Mouse (Mus musculus): ENCODE data around the gene Tgfa. TPM values are rescaled to one million over a fixed set of nuclear protein-coding genes. Genes with fewer than 3 reads are reported as not detected.

The Tgfa gene
- polyA plus RNA-seq, 1 experiment from 2014 or later, result 4.2 TPM

- Histone ChIP-seq H3K4me2 (no peak overlapping the region), H3K27me3 (no peaks in the 10 kb centered on the region), H3K4me1 (no peaks in the 10 kb centered on the region), H3K9me3 (no peaks in the 10 kb centered on the region), H3K9ac (no peak overlapping the region), H3K4me3 (no peak overlapping the region), H3K27ac (no peak overlapping the region), H3K36me3 (no peaks in the 10 kb centered on the region)
- no peak for ATAC-seq (ENCODE audit: borderline replicate concordance, extremely low read depth, low FRiP score, low TSS enrichment)
- 64% methylated on average over 9 of the region's 9 CpGs for WGBS
Observed at GRCm38 (mm10) chr6:86166426-86166825, 28.6 kb upstream of the Tgfa start.

DNA sequence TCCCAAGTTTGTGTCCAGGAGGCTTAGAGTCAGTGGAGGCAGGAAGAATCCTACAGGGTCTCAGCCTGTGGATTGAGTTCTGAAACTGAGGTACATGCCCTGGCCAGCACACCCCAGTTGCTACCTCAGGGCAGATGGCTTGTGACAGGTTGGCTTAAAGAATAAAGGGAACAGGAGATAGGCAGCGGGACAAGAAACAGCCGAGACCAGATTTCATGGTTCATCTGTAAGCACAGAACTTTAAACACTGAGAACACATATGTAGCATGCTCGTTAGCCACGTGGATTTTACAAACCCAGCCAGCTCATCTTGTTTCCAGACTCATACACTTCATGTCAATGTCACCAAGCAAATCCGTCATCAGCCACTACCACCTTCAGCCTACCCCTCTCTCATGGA, 27.2 kb upstream of the Tgfa start:
- no peaks in the 10 kb centered on the region for H3K9me3 ChIP-seq
- H3K27ac ChIP-seq, result no peak overlapping the region
- H3K9ac ChIP-seq, result no peak overlapping the region
- WGBS, result 69% methylated on average over 5 of the region's 5 CpGs
- H3K4me2 ChIP-seq, result no peak overlapping the region
- ATAC-seq (ENCODE audit: borderline replicate concordance, extremely low read depth, low FRiP score, low TSS enrichment), result no peak
- H3K27me3 ChIP-seq, result no peaks in the 10 kb centered on the region
- no peaks in the 10 kb centered on the region for H3K36me3 ChIP-seq
- no peak overlapping the region for H3K4me3 ChIP-seq
- H3K4me1 ChIP-seq, result no peaks in the 10 kb centered on the region

DNA sequence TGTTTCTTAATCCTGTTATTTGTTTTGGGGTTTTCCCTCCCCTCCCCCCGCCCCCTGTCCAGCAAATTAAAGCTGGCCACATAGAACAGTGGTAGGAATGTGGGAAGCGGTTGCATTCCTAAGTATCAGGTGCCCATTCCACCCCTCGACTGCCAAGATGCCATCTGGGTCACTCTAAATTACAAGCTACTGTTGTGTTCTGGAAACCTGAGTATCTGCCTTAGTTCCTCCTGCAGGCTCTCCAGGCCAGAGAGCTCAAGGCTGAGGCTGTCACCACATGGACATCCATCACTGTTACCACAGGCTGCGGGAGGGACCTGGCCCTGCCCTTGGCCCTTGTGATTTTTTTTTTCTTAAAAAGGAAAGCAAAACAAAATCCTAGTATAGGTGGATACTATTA, 25.9 kb upstream of the Tgfa start:
- Histone ChIP-seq H3K4me3 (no peak overlapping the region), H3K4me2 (no peak overlapping the region), H3K27ac (no peak overlapping the region), H3K4me1 (no peaks in the 10 kb centered on the region), H3K9ac (no peak overlapping the region), H3K27me3 (no peaks in the 10 kb centered on the region), H3K9me3 (no peaks in the 10 kb centered on the region), H3K36me3 (no peaks in the 10 kb centered on the region)
- 44% methylated on average over 4 of the region's 4 CpGs for WGBS
- no peak for ATAC-seq (ENCODE audit: borderline replicate concordance, extremely low read depth, low FRiP score, low TSS enrichment)

DNA sequence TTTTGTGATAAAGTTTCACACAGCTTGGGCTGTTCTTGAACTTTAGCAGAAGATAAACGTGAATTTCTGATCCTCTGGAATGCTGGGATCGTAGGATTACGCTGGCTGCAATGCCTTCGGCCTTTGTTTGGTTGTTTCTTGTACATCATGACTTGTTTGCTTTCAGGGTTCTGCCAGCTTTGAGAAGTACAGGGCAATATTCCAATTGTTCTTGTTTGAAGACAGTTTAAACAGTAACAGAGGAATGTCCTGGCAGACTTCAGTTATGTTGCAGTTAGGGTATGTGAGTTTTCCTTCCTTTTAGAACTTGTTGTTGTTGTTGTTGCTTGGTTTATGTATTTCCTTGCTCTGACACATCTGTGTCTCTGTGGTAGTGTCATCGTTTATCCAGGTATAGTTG, 18.8 kb upstream of the Tgfa start:
- Histone ChIP-seq H3K9me3 (no peaks in the 10 kb centered on the region), H3K4me1 (peaks cover 3% of the 10 kb centered on the region; the same call in 1 of the 2 replicates), H3K4me3 (no peak overlapping the region), H3K27ac (no peak overlapping the region), H3K4me2 (no peak overlapping the region), H3K36me3 (no peaks in the 10 kb centered on the region), H3K27me3 (no peaks in the 10 kb centered on the region), H3K9ac (no peak overlapping the region)
- ATAC-seq (ENCODE audit: borderline replicate concordance, extremely low read depth, low FRiP score, low TSS enrichment), result no peak
- WGBS, result 34% methylated on average over 5 of the region's 5 CpGs

DNA sequence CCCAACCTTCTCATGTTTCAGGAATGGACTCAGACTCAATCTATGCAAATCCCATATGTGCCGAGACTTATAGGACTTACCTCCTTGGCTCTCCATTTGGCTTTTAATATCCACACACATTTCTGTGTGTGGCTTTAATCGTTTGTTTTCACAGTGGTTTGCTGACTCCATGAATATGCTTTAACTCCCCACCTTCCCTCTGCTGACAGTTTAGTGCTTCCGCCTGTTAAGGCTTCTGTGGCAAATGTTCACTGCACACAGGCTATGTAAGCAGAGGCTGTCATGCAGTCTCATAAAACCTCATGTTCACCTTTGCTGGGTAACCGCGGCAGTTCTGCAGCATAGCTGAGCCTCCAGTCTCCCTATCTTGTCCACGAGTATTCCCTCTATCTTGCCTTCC, 18.3 kb upstream of the Tgfa start:
- Histone ChIP-seq H3K9me3 (no peaks in the 10 kb centered on the region), H3K9ac (no peak overlapping the region), H3K27me3 (no peaks in the 10 kb centered on the region), H3K4me1 (peaks cover 3% of the 10 kb centered on the region; the same call in 1 of the 2 replicates), H3K4me2 (no peak overlapping the region), H3K27ac (no peak overlapping the region), H3K36me3 (no peaks in the 10 kb centered on the region), H3K4me3 (no peak overlapping the region)
- 45% methylated on average over 6 of the region's 6 CpGs for WGBS
- ATAC-seq (ENCODE audit: borderline replicate concordance, extremely low read depth, low FRiP score, low TSS enrichment), result no peak

DNA sequence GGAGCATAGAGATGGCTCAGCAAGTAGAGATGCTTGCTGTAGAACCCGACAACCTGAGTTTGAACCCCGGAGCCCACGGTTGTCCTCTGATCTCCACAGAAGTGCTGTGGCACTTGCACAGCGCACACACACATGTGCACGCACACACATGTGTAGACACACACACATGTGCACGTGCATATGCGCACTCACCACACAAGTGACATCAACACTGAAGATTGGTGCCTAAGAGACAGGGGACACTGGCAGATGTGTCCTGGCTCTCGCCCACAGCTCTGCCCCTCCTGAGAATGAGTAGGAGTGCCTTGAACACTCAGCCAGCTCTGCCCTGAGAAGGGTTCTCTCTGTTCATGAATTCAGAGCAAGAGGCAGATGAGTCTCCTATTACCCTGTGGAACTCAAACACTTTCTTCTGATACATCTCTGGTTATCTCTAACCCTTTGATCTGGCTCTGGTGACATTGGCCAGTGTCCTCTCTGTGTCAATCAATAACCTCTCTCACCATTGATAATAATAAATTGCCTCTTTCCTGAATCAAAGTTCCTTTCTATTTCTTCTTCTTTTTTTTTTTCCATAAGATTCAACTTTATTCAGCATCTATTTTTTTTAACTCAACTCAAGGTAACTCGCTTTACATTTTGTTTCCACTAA, 17.6 kb upstream of the Tgfa start:
- no peak for ATAC-seq (ENCODE audit: borderline replicate concordance, extremely low read depth, low FRiP score, low TSS enrichment)
- H3K9me3 ChIP-seq, result no peaks in the 10 kb centered on the region
- no peaks in the 10 kb centered on the region for H3K36me3 ChIP-seq
- no peak overlapping the region for H3K27ac ChIP-seq
- peaks cover 3% of the 10 kb centered on the region; the same call in 1 of the 2 replicates for H3K4me1 ChIP-seq
- H3K9ac ChIP-seq, result no peak overlapping the region
- no peaks in the 10 kb centered on the region for H3K27me3 ChIP-seq
- H3K4me2 ChIP-seq, result no peak overlapping the region
- no peak overlapping the region for H3K4me3 ChIP-seq
- 91% methylated on average over 9 of the region's 9 CpGs for WGBS

DNA sequence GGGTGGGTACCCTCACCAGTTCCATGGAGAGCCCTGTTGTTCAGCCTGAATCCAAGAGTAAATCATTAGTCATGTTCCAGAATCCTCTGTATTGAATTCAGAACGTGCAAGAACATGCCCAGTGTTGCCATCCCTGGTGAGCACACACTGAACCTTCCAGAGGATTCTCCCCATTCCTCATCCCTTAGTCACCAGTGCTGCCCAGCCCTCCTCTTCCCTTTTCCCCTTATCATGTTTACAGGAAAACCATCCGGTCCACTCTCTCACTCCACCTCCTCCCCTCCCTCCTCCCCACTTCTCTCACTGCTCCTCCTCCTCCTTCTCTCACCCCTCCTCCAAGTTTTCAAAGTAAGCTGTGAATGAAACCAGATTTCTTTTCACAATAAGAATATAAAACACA, 14.4 kb upstream of the Tgfa start:
- no peak overlapping the region for H3K4me2 ChIP-seq
- ATAC-seq (ENCODE audit: borderline replicate concordance, extremely low read depth, low FRiP score, low TSS enrichment), result no peak
- peaks cover 3% of the 10 kb centered on the region; the same call in 1 of the 2 replicates for H3K4me1 ChIP-seq
- 19% methylated on average over 2 of the region's 2 CpGs for WGBS
- H3K36me3 ChIP-seq, result no peaks in the 10 kb centered on the region
- no peak overlapping the region for H3K27ac ChIP-seq
- H3K9me3 ChIP-seq, result no peaks in the 10 kb centered on the region
- no peak overlapping the region for H3K9ac ChIP-seq
- H3K27me3 ChIP-seq, result no peaks in the 10 kb centered on the region
- no peak overlapping the region for H3K4me3 ChIP-seq

DNA sequence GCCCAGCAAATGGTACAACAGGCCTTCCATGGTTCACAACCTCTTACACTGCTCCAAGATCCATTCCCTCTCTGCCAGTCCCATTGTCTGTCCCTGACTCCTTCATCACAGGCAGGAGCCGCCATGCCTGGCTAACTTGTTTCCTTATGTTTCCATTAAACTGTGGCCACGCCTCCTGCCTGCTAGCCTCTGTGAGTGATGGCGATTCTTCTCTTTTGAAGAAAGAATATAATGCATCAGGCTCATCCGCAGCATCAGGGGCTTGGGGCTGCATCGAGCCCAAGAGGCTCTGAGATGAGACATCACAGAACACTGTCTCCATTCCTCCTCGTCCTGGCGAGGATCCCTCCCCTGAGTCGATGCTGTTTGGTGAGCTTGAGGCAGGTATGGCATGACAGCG, 13.0 kb upstream of the Tgfa start:
- Histone ChIP-seq H3K27me3 (no peaks in the 10 kb centered on the region), H3K4me2 (no peak overlapping the region), H3K4me3 (no peak overlapping the region), H3K36me3 (no peaks in the 10 kb centered on the region), H3K4me1 (peaks cover 3% of the 10 kb centered on the region; the same call in 1 of the 2 replicates), H3K9ac (no peak overlapping the region), H3K27ac (no peak overlapping the region), H3K9me3 (no peaks in the 10 kb centered on the region)
- 58% methylated on average over 9 of the region's 9 CpGs for WGBS
- no peak for ATAC-seq (ENCODE audit: borderline replicate concordance, extremely low read depth, low FRiP score, low TSS enrichment)

- H3K4me2 ChIP-seq, result no peak overlapping the region
- 77% methylated on average over 5 of the region's 5 CpGs for WGBS
- no peaks in the 10 kb centered on the region for H3K27me3 ChIP-seq
- H3K4me3 ChIP-seq, result no peak overlapping the region
- H3K4me1 ChIP-seq, result peaks cover 3% of the 10 kb centered on the region; the same call in 1 of the 2 replicates
- no peak overlapping the region for H3K9ac ChIP-seq
- ATAC-seq (ENCODE audit: borderline replicate concordance, extremely low read depth, low FRiP score, low TSS enrichment), result no peak
- H3K9me3 ChIP-seq, result no peaks in the 10 kb centered on the region
- H3K36me3 ChIP-seq, result no peaks in the 10 kb centered on the region
- H3K27ac ChIP-seq, result no peak overlapping the region
Observed at GRCm38 (mm10) chr6:86182626-86183025, 12.4 kb upstream of the Tgfa start.

GRCm38 (mm10) chr6:86186106-86186955, 8.7 kb upstream of the Tgfa start:
- no peak overlapping the region for H3K4me3 ChIP-seq
- no peak for ATAC-seq (ENCODE audit: borderline replicate concordance, extremely low read depth, low FRiP score, low TSS enrichment)
- no peak overlapping the region for H3K4me2 ChIP-seq
- H3K27ac ChIP-seq, result no peak overlapping the region
- no peaks in the 10 kb centered on the region for H3K4me1 ChIP-seq
- no peaks in the 10 kb centered on the region for H3K9me3 ChIP-seq
- no peaks in the 10 kb centered on the region; the same call in 1 of the 2 replicates for H3K27me3 ChIP-seq
- WGBS, result 42% methylated on average over 14 of the region's 14 CpGs
- no peak overlapping the region for H3K9ac ChIP-seq
- no peaks in the 10 kb centered on the region for H3K36me3 ChIP-seq

- Histone ChIP-seq H3K4me3 (no peak overlapping the region), H3K9me3 (no peaks in the 10 kb centered on the region), H3K9ac (no peak overlapping the region), H3K4me1 (no peaks in the 10 kb centered on the region), H3K27ac (no peak overlapping the region), H3K36me3 (no peaks in the 10 kb centered on the region), H3K27me3 (peaks cover 1% of the 10 kb centered on the region; the same call in 1 of the 2 replicates), H3K4me2 (no peak overlapping the region)
- 48% methylated on average over 11 of the region's 11 CpGs for WGBS
- no peak for ATAC-seq (ENCODE audit: borderline replicate concordance, extremely low read depth, low FRiP score, low TSS enrichment)
Observed at GRCm38 (mm10) chr6:86188741-86189480, 6.1 kb upstream of the Tgfa start.

- H3K36me3 ChIP-seq, result no peaks in the 10 kb centered on the region
- H3K4me3 ChIP-seq, result no peak overlapping the region
- 0 out of 2 replicates have a peak, but pooled peaks cover 7% of the 10 kb centered on the region for H3K4me1 ChIP-seq
- 87% methylated on average over 3 of the region's 3 CpGs for WGBS
- no peak for ATAC-seq (ENCODE audit: borderline replicate concordance, extremely low read depth, low FRiP score, low TSS enrichment)
- no peak overlapping the region for H3K4me2 ChIP-seq
- no peaks in the 10 kb centered on the region for H3K9me3 ChIP-seq
- no peak overlapping the region for H3K9ac ChIP-seq
- peaks cover 19% of the 10 kb centered on the region for H3K27me3 ChIP-seq
- H3K27ac ChIP-seq, result no peak overlapping the region
Observed at GRCm38 (mm10) chr6:86190622-86191021, 4.4 kb upstream of the Tgfa start.

Data from lung, embryonic 15.5 days (tissue).